In genomic region chr5:139750535-139750934, GRCm38 (mm10) we compare ENCODE assay signal across 8 mouse cellular contexts. TPM values are rescaled to one million over a fixed set of nuclear protein-coding genes. Genes with fewer than 3 reads are reported as not detected.
A peak's percentile ranks its signal among the peaks of the same experiment; 100 is the strongest.
DNase-seq lines count a peak whose midpoint lies in the region; ATAC-seq and TF ChIP-seq lines count a peak whose summit lies in the region.

No protein-coding gene starts in this region.

- TF ChIP-seq POLR2A in testis, adult 2 months (IDR thresholded peaks at IDR 0.05; ENCODE audit: control insufficient read depth, low read depth, low read length): no peak

- H3K27me3 ChIP-seq in testis, adult 2 months (ENCODE audit: control insufficient read depth, insufficient read depth, low read length): no peaks in the 10 kb centered on the region
- H3K27me3 ChIP-seq in forebrain, embryonic 14.5 days (replicated peaks; ENCODE audit: control insufficient read depth, insufficient read depth, low read length): no peaks in the 10 kb centered on the region
- no peaks in the 10 kb centered on the region for H3K27me3 ChIP-seq in hindbrain, postnatal 0 days (ENCODE audit: insufficient read depth, low read length)
- no peaks in the 10 kb centered on the region for H3K27me3 ChIP-seq in liver, embryonic 15.5 days
- H3K27me3 ChIP-seq in neural tube, embryonic 11.5 days (ENCODE audit: control insufficient read depth, insufficient read depth, low read length): no peaks in the 10 kb centered on the region

- peaks cover 3% of the 10 kb centered on the region; the same call in 1 of the 2 replicates for H3K36me3 ChIP-seq in testis, adult 2 months (ENCODE audit: control insufficient read depth, insufficient read depth, low read length)
- H3K36me3 ChIP-seq in forebrain, embryonic 14.5 days (ENCODE audit: control insufficient read depth, insufficient read depth, low read length): peaks cover 46% of the 10 kb centered on the region
- H3K36me3 ChIP-seq in hindbrain, postnatal 0 days (ENCODE audit: insufficient read depth, low read length): peaks cover 32% of the 10 kb centered on the region
- peaks cover 43% of the 10 kb centered on the region for H3K36me3 ChIP-seq in liver, embryonic 15.5 days (replicated peaks)
- H3K36me3 ChIP-seq in neural tube, embryonic 11.5 days (ENCODE audit: control insufficient read depth, insufficient read depth, low read length): peaks cover 12% of the 10 kb centered on the region

- peak; percentile 81 for TF ChIP-seq CTCF in testis, adult 2 months (IDR thresholded peaks at IDR 0.05; ENCODE audit: control insufficient read depth, insufficient read depth, insufficient replicate concordance, low read depth, low read length)
- peak; percentile 96 for TF ChIP-seq CTCF in hindbrain, postnatal 0 days (IDR thresholded peaks at IDR 0.05; ENCODE audit: low read depth)

- no peak overlapping the region for H3K9ac ChIP-seq in forebrain, embryonic 14.5 days (ENCODE audit: low read length)
- no peak overlapping the region for H3K9ac ChIP-seq in hindbrain, postnatal 0 days (replicated peaks; ENCODE audit: low read length)
- H3K9ac ChIP-seq in liver, embryonic 15.5 days: no peak overlapping the region
- no peak overlapping the region for H3K9ac ChIP-seq in neural tube, embryonic 11.5 days (ENCODE audit: low read length)

- no peak for DNase-seq in testis, postnatal 14 days (ENCODE audit: low spot score)
- peak; percentile 58 for DNase-seq in brain, adult 2 months (ENCODE audit: low read depth, low spot score)
- DNase-seq in forebrain, embryonic 14.5 days (ENCODE audit: low spot score): peak; percentile 73
- DNase-seq in hindbrain, postnatal 0 days (ENCODE audit: low spot score): peak; percentile 78
- peak; percentile 75 for DNase-seq in neural tube, embryonic 11.5 days (ENCODE audit: low spot score)
- peak; percentile 82 for DNase-seq in thymus, postnatal 4 days

- no peaks in the 10 kb centered on the region for H3K4me1 ChIP-seq in testis, adult 2 months (ENCODE audit: control insufficient read depth, insufficient read depth, low read length)
- H3K4me1 ChIP-seq in forebrain, embryonic 14.5 days (ENCODE audit: control insufficient read depth, insufficient read depth, low read length): no peaks in the 10 kb centered on the region
- H3K4me1 ChIP-seq in hindbrain, postnatal 0 days (ENCODE audit: insufficient read depth, low read length): no peaks in the 10 kb centered on the region
- H3K4me1 ChIP-seq in liver, embryonic 15.5 days (replicated peaks): peaks cover 6% of the 10 kb centered on the region
- no peaks in the 10 kb centered on the region for H3K4me1 ChIP-seq in neural tube, embryonic 11.5 days (ENCODE audit: control insufficient read depth, insufficient read depth, low read length)

- H3K4me2 ChIP-seq in forebrain, embryonic 14.5 days (ENCODE audit: low read length): no peak overlapping the region
- no peak overlapping the region for H3K4me2 ChIP-seq in hindbrain, postnatal 0 days (ENCODE audit: low read depth, low read length)
- H3K4me2 ChIP-seq in liver, embryonic 15.5 days: no peak overlapping the region
- H3K4me2 ChIP-seq in neural tube, embryonic 11.5 days (ENCODE audit: low read depth): no peak overlapping the region

- peak; percentile 30 for ATAC-seq in forebrain, embryonic 14.5 days
- peak; percentile 27 for ATAC-seq in hindbrain, postnatal 0 days
- 0 out of 2 replicates have a peak, but pooled peaks have one; percentile 9 for ATAC-seq in liver, embryonic 15.5 days (ENCODE audit: insufficient read depth)
- ATAC-seq in neural tube, embryonic 11.5 days (ENCODE audit: insufficient read depth, low FRiP score, low TSS enrichment): peak; percentile 24; the same call in 1 of the 2 replicates

- H3K4me3 ChIP-seq in testis, adult 2 months (ENCODE audit: control insufficient read depth, low read depth, low read length): no peak overlapping the region
- H3K4me3 ChIP-seq in forebrain, embryonic 14.5 days (ENCODE audit: low read depth, low read length): no peak overlapping the region
- no peak overlapping the region for H3K4me3 ChIP-seq in hindbrain, postnatal 0 days (ENCODE audit: low read length)
- H3K4me3 ChIP-seq in liver, embryonic 15.5 days (replicated peaks): no peak overlapping the region
- H3K4me3 ChIP-seq in neural tube, embryonic 11.5 days (ENCODE audit: low read depth, low read length): no peak overlapping the region

- no peaks in the 10 kb centered on the region for H3K9me3 ChIP-seq in forebrain, embryonic 14.5 days (replicated peaks; ENCODE audit: control insufficient read depth, low read length)
- H3K9me3 ChIP-seq in hindbrain, postnatal 0 days (ENCODE audit: low read length): no peaks in the 10 kb centered on the region
- no peaks in the 10 kb centered on the region for H3K9me3 ChIP-seq in liver, embryonic 15.5 days (replicated peaks)
- no peaks in the 10 kb centered on the region for H3K9me3 ChIP-seq in neural tube, embryonic 11.5 days (ENCODE audit: control insufficient read depth, low read length)

- no peak overlapping the region for H3K27ac ChIP-seq in testis, adult 2 months (ENCODE audit: control insufficient read depth, insufficient read depth, low read depth, low read length)
- H3K27ac ChIP-seq in forebrain, embryonic 14.5 days (ENCODE audit: low read depth, low read length): no peak overlapping the region
- H3K27ac ChIP-seq in hindbrain, postnatal 0 days: no peak overlapping the region
- no peak overlapping the region for H3K27ac ChIP-seq in liver, embryonic 15.5 days (replicated peaks)
- H3K27ac ChIP-seq in neural tube, embryonic 11.5 days (ENCODE audit: low read depth, low read length): no peak overlapping the region

RNA-seq across cellular contexts. Expression of gene Micall2, which starts 14.4 kb away (rescaled TPM):
- 3.7 and 4.9 TPM in 2 replicates for polyA plus RNA-seq in testis, adult 2 months (2012; rRNA removed)
- polyA plus RNA-seq in forebrain, embryonic 14.5 days (2014; fragmentation: Nextera tagmentation; extraction: Ambion mirVana): 3.4 and 4.8 TPM in 2 replicates
- total RNA-seq in hindbrain, postnatal 0 days (2014; rRNA removed): 11.0 and 13.9 TPM in 2 replicates
- 8.8 and 10.7 TPM in 2 replicates for polyA plus RNA-seq in hindbrain, postnatal 0 days (2015; fragmentation: Nextera tagmentation; extraction: Ambion mirVana)
- 12.1 and 12.3 TPM in 2 replicates for polyA plus RNA-seq in liver, embryonic 15.5 days (2015; fragmentation: Nextera tagmentation; extraction: Ambion mirVana)
- polyA plus RNA-seq in neural tube, embryonic 11.5 days (2014; fragmentation: Nextera tagmentation; extraction: Ambion mirVana): 5.4 and 7.1 TPM in 2 replicates

RNA-seq across cellular contexts. Expression of gene Ints1, which starts 24.9 kb away (rescaled TPM):
- 33.9 and 36.4 TPM in 2 replicates for polyA plus RNA-seq in testis, adult 2 months (2012; rRNA removed)
- polyA plus RNA-seq in forebrain, embryonic 14.5 days (2014; fragmentation: Nextera tagmentation; extraction: Ambion mirVana): 31.8 and 33.2 TPM in 2 replicates
- total RNA-seq in hindbrain, postnatal 0 days (2014; rRNA removed): 126 and 158 TPM in 2 replicates
- 23.2 and 24.3 TPM in 2 replicates for polyA plus RNA-seq in hindbrain, postnatal 0 days (2015; fragmentation: Nextera tagmentation; extraction: Ambion mirVana)
- 11.8 and 12.5 TPM in 2 replicates for polyA plus RNA-seq in liver, embryonic 15.5 days (2015; fragmentation: Nextera tagmentation; extraction: Ambion mirVana)
- 33.4 and 35.9 TPM in 2 replicates for polyA plus RNA-seq in neural tube, embryonic 11.5 days (2014; fragmentation: Nextera tagmentation; extraction: Ambion mirVana)

RNA-seq across cellular contexts. Expression of gene Mafk, which starts 40.8 kb away (rescaled TPM):
- 10.8 and 14.5 TPM in 2 replicates for polyA plus RNA-seq in testis, adult 2 months (2012; rRNA removed)
- polyA plus RNA-seq in forebrain, embryonic 14.5 days (2014; fragmentation: Nextera tagmentation; extraction: Ambion mirVana): 7.5 and 11.7 TPM in 2 replicates
- 12.9 and 13.1 TPM in 2 replicates for total RNA-seq in hindbrain, postnatal 0 days (2014; rRNA removed)
- 6.5 and 7.0 TPM in 2 replicates for polyA plus RNA-seq in hindbrain, postnatal 0 days (2015; fragmentation: Nextera tagmentation; extraction: Ambion mirVana)
- 44.5 and 50.0 TPM in 2 replicates for polyA plus RNA-seq in liver, embryonic 15.5 days (2015; fragmentation: Nextera tagmentation; extraction: Ambion mirVana)
- polyA plus RNA-seq in neural tube, embryonic 11.5 days (2014; fragmentation: Nextera tagmentation; extraction: Ambion mirVana): 7.0 and 8.3 TPM in 2 replicates
